Mouse (Mus musculus) liver, embryonic 14.5 days (tissue): ENCODE data around the gene Cacnb4.

Source experiments
- CTCF ChIP-seq: IDR thresholded peaks from 2 replicates; pipeline ENCODE4 v1.5.1; 2016; ENCODE audit warnings: antibody characterized with exemption, low read depth, control low read depth
- EP300 ChIP-seq: IDR thresholded peaks from 2 replicates; pipeline ENCODE4 v1.6.1; 2016; ENCODE audit warnings: antibody characterized with exemption, low read depth

DNA sequence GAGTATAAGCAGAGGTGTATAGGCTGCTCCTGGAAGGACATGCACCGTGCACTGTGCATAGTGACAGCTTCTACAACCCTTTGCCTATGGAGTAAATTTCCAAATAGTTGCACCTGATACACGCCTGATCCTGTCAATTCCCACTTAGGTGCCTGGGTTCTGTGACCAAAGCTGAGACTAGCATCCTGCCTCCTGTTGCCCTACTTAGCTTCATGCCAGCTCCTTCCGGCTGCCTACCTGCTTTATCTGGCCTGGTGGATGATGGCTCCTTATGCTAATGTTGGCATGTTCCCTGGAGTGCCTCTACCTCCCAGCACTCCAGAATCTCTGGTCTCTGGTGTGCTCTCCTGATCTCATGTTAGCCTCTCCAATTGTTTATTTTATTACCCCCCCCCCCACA, 114.3 kb downstream of the Cacnb4 start:
- TF ChIP-seq EP300 (no peak), CTCF (no peak)
